Mouse (Mus musculus): ENCODE measurements around the gene St8sia1. TPM values are rescaled to one million over a fixed set of nuclear protein-coding genes. Genes with fewer than 3 reads are reported as not detected.

The St8sia1 gene
- total RNA-seq, 2 experiments from 2014 or later = 29.8 to 30.8 TPM

DNA sequence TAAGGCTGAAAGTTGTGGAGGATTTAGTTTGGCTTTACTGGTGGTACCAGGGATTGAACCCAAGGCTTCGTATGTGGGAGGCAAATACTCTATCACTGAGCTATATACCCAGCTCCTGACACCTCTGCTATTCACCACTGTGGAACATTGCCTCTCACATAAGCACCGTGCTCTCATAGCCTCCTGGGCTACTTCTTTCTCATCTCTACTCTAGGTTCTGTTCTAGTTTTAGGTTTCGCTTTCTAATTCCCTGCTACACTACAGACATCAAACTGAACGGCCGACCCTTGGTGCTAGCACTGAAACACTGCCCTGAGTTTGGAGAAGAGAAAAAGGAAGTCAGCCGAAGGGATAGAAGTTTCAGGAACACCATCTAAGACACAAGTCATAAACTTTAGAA, 99.1 kb downstream of the St8sia1 start:
- intact Hi-C loops (cut with DNase I) = no loop called here
- Histone ChIP-seq H3K27ac (no peak overlapping the region), H3K4me3 (no peak overlapping the region)
- no peak for DNase-seq (ENCODE audit: extremely low spot score in 1 of 2, low spot score in 2 of 2)
- TF ChIP-seq CTCF (IDR thresholded peaks at IDR 0.05) = no peak

DNA sequence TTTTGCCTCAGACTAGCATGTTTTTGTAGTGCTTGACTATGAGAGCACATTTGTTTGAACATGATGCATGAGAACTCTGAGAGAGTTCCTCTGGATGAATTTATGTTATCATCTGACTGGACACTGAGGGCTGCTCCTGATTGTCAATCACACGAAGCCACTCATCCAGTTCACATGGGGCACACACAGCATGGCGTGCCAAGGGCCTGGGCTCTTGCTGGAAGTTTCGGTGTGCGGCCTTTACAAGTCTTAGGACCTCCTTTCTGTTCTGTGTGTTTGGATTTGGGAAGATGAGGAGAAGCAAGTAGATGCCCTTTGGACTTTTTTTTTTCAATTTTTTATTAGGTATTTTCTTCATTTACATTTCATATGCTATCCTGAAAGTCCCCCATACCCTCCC, 100.4 kb downstream of the St8sia1 start:
- DNase-seq (ENCODE audit: extremely low spot score in 1 of 2, low spot score in 2 of 2) = no peak
- H3K27ac ChIP-seq = no peak overlapping the region
- no peak for TF ChIP-seq CTCF (IDR thresholded peaks at IDR 0.05)
- intact Hi-C loops (cut with DNase I) = no loop called here
- H3K4me3 ChIP-seq = no peak overlapping the region

DNA sequence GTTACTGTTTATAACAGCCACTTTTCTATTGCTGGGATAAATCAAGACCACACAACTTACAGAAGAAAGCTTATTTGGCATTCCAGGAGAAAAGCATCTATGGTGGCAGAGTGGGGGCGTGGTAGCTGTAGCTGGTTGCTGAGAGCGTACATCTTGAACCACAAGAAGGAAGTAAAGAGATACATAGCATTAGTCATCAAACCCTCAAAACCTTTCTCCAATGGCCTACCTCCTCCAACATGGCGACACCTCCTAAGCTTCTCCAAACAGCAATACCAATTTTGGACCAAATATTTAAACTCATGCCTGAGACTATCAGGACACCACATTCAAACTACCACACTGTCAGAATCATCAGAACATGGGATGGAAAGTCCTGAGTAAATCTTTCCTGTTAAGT, 102.0 kb downstream of the St8sia1 start:
- Histone ChIP-seq H3K4me3 (no peak overlapping the region), H3K27ac (no peak overlapping the region)
- DNase-seq (ENCODE audit: extremely low spot score in 1 of 2, low spot score in 2 of 2) = no peak
- intact Hi-C loops (cut with DNase I) = no loop called here
- no peak for TF ChIP-seq CTCF (IDR thresholded peaks at IDR 0.05)

DNA sequence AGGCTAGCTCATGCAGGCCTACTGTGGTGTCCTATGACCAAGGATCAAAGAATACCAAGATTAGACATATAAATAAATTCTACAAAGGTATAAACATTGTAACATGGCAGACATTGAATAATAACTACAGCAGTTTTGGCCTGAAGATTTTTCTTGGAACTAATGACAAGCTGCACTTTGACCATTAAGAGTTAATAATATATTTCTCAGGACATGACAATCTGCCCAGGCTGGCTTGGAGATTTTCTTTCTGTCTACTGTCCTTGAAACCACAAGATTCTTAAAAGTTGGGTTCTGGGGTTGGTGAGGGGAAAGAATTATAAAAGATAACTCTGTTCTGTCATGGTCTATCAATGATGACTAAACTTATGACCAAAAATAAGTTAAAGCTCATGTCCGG, 103.9 kb downstream of the St8sia1 start:
- DNase-seq (ENCODE audit: extremely low spot score in 1 of 2, low spot score in 2 of 2) = no peak

GRCm38 (mm10) chr6:142859946-142860345, 104.3 kb downstream of the St8sia1 start:
- Histone ChIP-seq H3K27ac (no peak overlapping the region), H3K4me3 (no peak overlapping the region)
- DNase-seq (ENCODE audit: extremely low spot score in 1 of 2, low spot score in 2 of 2) = no peak
- no peak for TF ChIP-seq CTCF (IDR thresholded peaks at IDR 0.05)
- intact Hi-C loops (cut with DNase I) = no loop called here

More for the DNA sequence above, 103.9 kb downstream of the St8sia1 start:
- Histone ChIP-seq H3K4me3 (no peak overlapping the region), H3K27ac (no peak overlapping the region)
- intact Hi-C loops (cut with DNase I) = no loop called here
- TF ChIP-seq CTCF (IDR thresholded peaks at IDR 0.05) = no peak

DNA sequence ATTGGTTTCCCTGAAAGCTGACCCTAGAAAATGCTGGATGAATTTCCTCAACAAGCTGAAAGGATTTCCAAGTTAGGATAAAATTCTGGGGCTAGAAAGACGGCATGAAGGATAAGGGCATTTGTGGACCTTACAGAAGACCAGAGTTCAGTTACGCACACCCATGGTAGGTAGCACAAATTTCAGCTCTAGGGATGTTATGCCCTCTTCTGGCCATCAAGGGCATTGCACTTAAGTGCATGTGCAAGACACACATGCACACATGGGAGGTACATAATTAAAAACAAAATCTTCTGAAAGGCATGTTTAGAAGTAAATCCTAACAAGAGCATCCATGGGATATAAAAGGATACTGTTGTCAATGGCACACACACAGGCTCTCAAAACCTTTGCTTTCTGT, 105.3 kb downstream of the St8sia1 start:
- no peak for DNase-seq (ENCODE audit: extremely low spot score in 1 of 2, low spot score in 2 of 2)
- intact Hi-C loops (cut with DNase I) = no loop called here
- H3K4me3 ChIP-seq = no peak overlapping the region
- TF ChIP-seq CTCF (IDR thresholded peaks at IDR 0.05) = peak; percentile 54
- no peak overlapping the region for H3K27ac ChIP-seq

- intact Hi-C loops (cut with DNase I) = no loop called here
- Histone ChIP-seq H3K4me3 (no peak overlapping the region), H3K27ac (no peak overlapping the region)
- DNase-seq (ENCODE audit: extremely low spot score in 1 of 2, low spot score in 2 of 2) = no peak
- TF ChIP-seq CTCF (IDR thresholded peaks at IDR 0.05) = no peak
These were observed 107.9 kb downstream of the St8sia1 start for GRCm38 (mm10) chr6:142856258-142856874.

DNA sequence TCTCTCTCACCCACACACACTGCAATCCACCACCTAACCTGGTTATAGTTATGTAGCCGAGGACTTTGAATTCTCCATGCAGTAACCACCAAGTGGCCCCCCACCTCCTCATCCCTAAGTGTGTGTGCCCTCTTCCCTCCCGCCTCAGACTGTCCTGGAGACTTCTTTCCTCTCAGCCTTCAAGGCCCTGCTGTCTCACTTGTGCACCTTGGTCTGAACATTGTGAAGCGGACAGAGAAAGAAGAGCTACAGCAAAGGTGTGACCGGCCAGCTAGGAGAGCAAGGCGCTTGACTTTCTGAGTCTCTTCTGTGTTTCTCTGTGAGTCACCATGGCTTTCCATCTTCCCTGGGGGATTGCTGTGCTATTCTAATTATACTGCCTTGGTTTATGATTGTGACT, 108.5 kb downstream of the St8sia1 start:
- DNase-seq (ENCODE audit: extremely low spot score in 1 of 2, low spot score in 2 of 2) = no peak
- H3K4me3 ChIP-seq = no peak overlapping the region
- TF ChIP-seq CTCF (IDR thresholded peaks at IDR 0.05) = no peak
- H3K27ac ChIP-seq = no peak overlapping the region
- intact Hi-C loops (cut with DNase I) = no loop called here

GRCm38 (mm10) chr6:142852419-142853377, 111.6 kb downstream of the St8sia1 start:
- no peak overlapping the region for H3K27ac ChIP-seq
- DNase-seq (ENCODE audit: extremely low spot score in 1 of 2, low spot score in 2 of 2) = no peak
- intact Hi-C loops (cut with DNase I) = loop anchor here (5.0 kb wide), 1 partner anchor 110 kb away; the partner anchor contains the start of gene St8sia1
- no peak overlapping the region for H3K4me3 ChIP-seq
- TF ChIP-seq CTCF (IDR thresholded peaks at IDR 0.05) = no peak

DNA sequence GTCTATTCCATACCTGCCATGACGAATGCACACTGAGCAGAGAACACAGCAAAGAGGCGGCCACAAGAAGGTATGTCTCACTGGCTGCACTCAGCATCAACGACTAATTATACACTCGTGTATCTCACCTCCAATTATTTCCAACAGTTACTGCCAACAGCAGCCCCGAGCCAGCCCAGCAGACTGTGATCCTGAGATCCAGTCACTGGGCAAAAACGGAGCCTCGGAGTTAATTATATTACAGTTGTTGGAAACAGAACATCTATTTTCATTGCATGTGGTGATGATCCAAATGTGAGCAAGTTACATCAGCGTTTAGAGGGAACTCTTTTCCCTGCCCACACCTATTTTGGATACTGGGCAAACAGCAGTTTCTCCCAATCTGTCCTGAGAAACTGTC, 113.8 kb downstream of the St8sia1 start:
- peak in 1 of 2 experiments; percentile 29 for DNase-seq (ENCODE audit: extremely low spot score in 1 of 2, low spot score in 2 of 2)
- intact Hi-C loops (cut with DNase I) = loop anchor here (5.0 kb wide), 1 partner anchor 112 kb away; the partner anchor contains the start of gene St8sia1
- no peak overlapping the region for H3K27ac ChIP-seq
- no peak for TF ChIP-seq CTCF (IDR thresholded peaks at IDR 0.05)
- H3K4me3 ChIP-seq = no peak overlapping the region

DNA sequence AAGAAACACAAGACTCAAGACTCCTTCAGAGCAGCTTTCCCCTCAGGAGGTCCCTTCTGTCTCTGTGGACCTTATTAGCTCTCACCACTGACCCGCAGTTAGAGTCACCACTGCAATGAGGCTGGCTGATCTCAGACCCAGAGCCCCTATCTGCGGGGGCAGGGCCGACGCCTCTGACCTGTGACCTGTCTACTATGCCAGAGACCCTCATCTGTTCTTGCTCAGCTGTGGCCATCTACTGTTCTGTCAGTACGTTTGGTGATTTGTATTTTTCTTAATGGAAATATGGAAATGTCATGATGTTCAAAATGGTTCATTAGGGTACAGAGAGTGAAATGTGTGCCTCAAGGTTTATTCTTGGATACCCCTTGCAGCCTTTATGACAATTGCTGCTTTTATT, 114.9 kb downstream of the St8sia1 start:
- H3K4me3 ChIP-seq = no peak overlapping the region
- intact Hi-C loops (cut with DNase I) = no loop called here
- no peak for TF ChIP-seq CTCF (IDR thresholded peaks at IDR 0.05)
- DNase-seq (ENCODE audit: extremely low spot score in 1 of 2, low spot score in 2 of 2) = no peak
- H3K27ac ChIP-seq = no peak overlapping the region

DNA sequence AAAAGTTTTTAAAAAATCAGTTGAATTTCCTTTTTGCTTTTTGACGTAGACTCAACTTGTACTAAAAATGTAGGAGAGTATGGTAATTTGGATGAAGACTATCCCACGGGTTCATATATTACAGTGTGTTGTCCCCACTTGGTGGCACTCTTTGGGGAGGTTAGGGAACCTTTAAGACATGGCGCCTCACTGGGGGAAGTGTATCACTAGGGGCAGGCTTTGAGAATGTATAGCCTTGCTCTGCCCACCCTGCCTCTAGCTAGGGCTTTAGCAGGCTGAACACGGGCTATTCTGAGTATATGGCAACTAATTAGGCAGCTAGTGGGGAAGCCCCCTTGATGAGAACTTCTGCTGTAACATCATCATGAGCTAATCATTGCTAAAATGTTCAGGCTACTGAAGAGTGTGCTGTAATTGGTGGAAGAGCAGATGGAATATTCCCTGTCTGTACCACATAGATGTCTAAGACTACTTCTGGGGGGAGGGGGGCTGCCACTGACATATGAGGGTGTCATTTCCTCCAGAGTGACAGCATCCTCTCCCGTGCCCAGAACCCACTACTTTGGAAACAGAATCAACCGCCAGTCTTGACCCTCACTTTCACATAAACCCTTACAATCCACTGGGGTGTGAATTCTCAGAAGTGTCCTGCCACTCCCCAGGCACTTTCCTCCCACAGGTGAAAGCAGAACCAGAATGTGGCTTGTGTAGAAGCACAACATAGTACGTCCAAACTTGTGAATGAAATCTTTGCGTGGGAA, 116.2 kb downstream of the St8sia1 start:
- H3K27ac ChIP-seq = no peak overlapping the region
- H3K4me3 ChIP-seq = no peak overlapping the region
- no peak; the same call in 1 of the 2 replicates for TF ChIP-seq CTCF (IDR thresholded peaks at IDR 0.05)
- intact Hi-C loops (cut with DNase I) = no loop called here
- DNase-seq (ENCODE audit: extremely low spot score in 1 of 2, low spot score in 2 of 2) = no peak

All from left cerebral cortex, adult 2 months (tissue).